Mouse (Mus musculus): Measurements from ENCODE around the gene Macrod1. TPM values are rescaled to one million over a fixed set of nuclear protein-coding genes. Genes with fewer than 3 reads are reported as not detected.

The Macrod1 gene
- polyA plus RNA-seq, 1 experiment, result 44.3 TPM

GRCm38 (mm10) chr19:7108114-7108905 lies 51.7 kb downstream of the Macrod1 start:
- 39% methylated on average over 6 of the region's 6 CpGs for WGBS
- DNase-seq, result peak; percentile 79
- H3K4me1 ChIP-seq (ENCODE audit: control insufficient read depth, insufficient read depth, low read length), result peaks cover 2% of the 10 kb centered on the region; the same call in 1 of the 2 replicates
- peak; percentile 9; the same call in 1 of the 2 replicates for TF ChIP-seq CTCF (IDR thresholded peaks at IDR 0.05; ENCODE audit: insufficient read depth, low read length)
- no peak for TF ChIP-seq POLR2A (IDR thresholded peaks at IDR 0.05; ENCODE audit: borderline replicate concordance, extremely low read depth, low read depth, low read length)
- H3K4me3 ChIP-seq (replicated peaks; ENCODE audit: extremely low read depth, low read depth, low read length), result no peak overlapping the region

GRCm38 (mm10) chr19:7110097-7110496 lies 53.5 kb downstream of the Macrod1 start:
- TF ChIP-seq POLR2A (IDR thresholded peaks at IDR 0.05; ENCODE audit: borderline replicate concordance, extremely low read depth, low read depth, low read length), result no peak
- no peak for TF ChIP-seq CTCF (IDR thresholded peaks at IDR 0.05; ENCODE audit: insufficient read depth, low read length)
- peaks cover 2% of the 10 kb centered on the region; the same call in 1 of the 2 replicates for H3K4me1 ChIP-seq (ENCODE audit: control insufficient read depth, insufficient read depth, low read length)
- 60% methylated on average over 5 of the region's 5 CpGs for WGBS

GRCm38 (mm10) chr19:7110875-7111274 lies 54.3 kb downstream of the Macrod1 start:
- TF ChIP-seq POLR2A (IDR thresholded peaks at IDR 0.05; ENCODE audit: borderline replicate concordance, extremely low read depth, low read depth, low read length), result no peak
- no peak for TF ChIP-seq CTCF (IDR thresholded peaks at IDR 0.05; ENCODE audit: insufficient read depth, low read length)
- 64% methylated on average over 6 of the region's 6 CpGs for WGBS
- no peak overlapping the region for H3K4me3 ChIP-seq (replicated peaks; ENCODE audit: extremely low read depth, low read depth, low read length)
- peaks cover 2% of the 10 kb centered on the region; the same call in 1 of the 2 replicates for H3K4me1 ChIP-seq (ENCODE audit: control insufficient read depth, insufficient read depth, low read length)
- no peak for DNase-seq

More at GRCm38 (mm10) chr19:7110097-7110496, 53.5 kb downstream of the Macrod1 start:
- no peak for DNase-seq
- no peak overlapping the region for H3K4me3 ChIP-seq (replicated peaks; ENCODE audit: extremely low read depth, low read depth, low read length)

GRCm38 (mm10) chr19:7111309-7111708 lies 54.7 kb downstream of the Macrod1 start:
- no peak for DNase-seq
- TF ChIP-seq CTCF (IDR thresholded peaks at IDR 0.05; ENCODE audit: insufficient read depth, low read length) (no peak), POLR2A (IDR thresholded peaks at IDR 0.05; ENCODE audit: borderline replicate concordance, extremely low read depth, low read depth, low read length) (no peak)
- Histone ChIP-seq H3K4me3 (replicated peaks; ENCODE audit: extremely low read depth, low read depth, low read length) (no peak overlapping the region), H3K4me1 (ENCODE audit: control insufficient read depth, insufficient read depth, low read length) (peaks cover 2% of the 10 kb centered on the region; the same call in 1 of the 2 replicates)
- 91% methylated on average over 6 of the region's 6 CpGs for WGBS

- WGBS, result 94% methylated on average over 4 of the region's 4 CpGs
- no peak for DNase-seq
- TF ChIP-seq POLR2A (IDR thresholded peaks at IDR 0.05; ENCODE audit: borderline replicate concordance, extremely low read depth, low read depth, low read length), result no peak
- TF ChIP-seq CTCF (IDR thresholded peaks at IDR 0.05; ENCODE audit: insufficient read depth, low read length), result no peak
- Histone ChIP-seq H3K4me3 (replicated peaks; ENCODE audit: extremely low read depth, low read depth, low read length) (no peak overlapping the region), H3K4me1 (ENCODE audit: control insufficient read depth, insufficient read depth, low read length) (peaks cover 2% of the 10 kb centered on the region; the same call in 1 of the 2 replicates)
Observed at GRCm38 (mm10) chr19:7111710-7112109, 55.1 kb downstream of the Macrod1 start.

- Histone ChIP-seq H3K4me1 (ENCODE audit: control insufficient read depth, insufficient read depth, low read length) (peaks cover 2% of the 10 kb centered on the region; the same call in 1 of the 2 replicates), H3K4me3 (replicated peaks; ENCODE audit: extremely low read depth, low read depth, low read length) (no peak overlapping the region)
- TF ChIP-seq POLR2A (IDR thresholded peaks at IDR 0.05; ENCODE audit: borderline replicate concordance, extremely low read depth, low read depth, low read length) (no peak), CTCF (IDR thresholded peaks at IDR 0.05; ENCODE audit: insufficient read depth, low read length) (no peak)
- 89% methylated on average over 3 of the region's 3 CpGs for WGBS
- DNase-seq, result no peak
Observed at GRCm38 (mm10) chr19:7112628-7113027, 56.0 kb downstream of the Macrod1 start.

GRCm38 (mm10) chr19:7113574-7113973 lies 57.0 kb downstream of the Macrod1 start:
- WGBS, result 61% methylated on average over 14 of the region's 14 CpGs
- TF ChIP-seq POLR2A (IDR thresholded peaks at IDR 0.05; ENCODE audit: borderline replicate concordance, extremely low read depth, low read depth, low read length), result no peak
- no peak for DNase-seq

GRCm38 (mm10) chr19:7116038-7116731 lies 59.6 kb downstream of the Macrod1 start:
- DNase-seq, result no peak
- no peak overlapping the region for H3K4me3 ChIP-seq (replicated peaks; ENCODE audit: extremely low read depth, low read depth, low read length)
- WGBS, result 81% methylated on average over 4 of the region's 4 CpGs
- H3K4me1 ChIP-seq (ENCODE audit: control insufficient read depth, insufficient read depth, low read length), result peaks cover 5% of the 10 kb centered on the region; the same call in 1 of the 2 replicates
- TF ChIP-seq CTCF (IDR thresholded peaks at IDR 0.05; ENCODE audit: insufficient read depth, low read length) (no peak), POLR2A (IDR thresholded peaks at IDR 0.05; ENCODE audit: borderline replicate concordance, extremely low read depth, low read depth, low read length) (no peak)

More at GRCm38 (mm10) chr19:7113574-7113973, 57.0 kb downstream of the Macrod1 start:
- H3K4me3 ChIP-seq (replicated peaks; ENCODE audit: extremely low read depth, low read depth, low read length), result no peak overlapping the region
- H3K4me1 ChIP-seq (ENCODE audit: control insufficient read depth, insufficient read depth, low read length), result peaks cover 5% of the 10 kb centered on the region; the same call in 1 of the 2 replicates

- no peak overlapping the region for H3K4me3 ChIP-seq (replicated peaks; ENCODE audit: extremely low read depth, low read depth, low read length)
- no peak for DNase-seq
- H3K4me1 ChIP-seq (ENCODE audit: control insufficient read depth, insufficient read depth, low read length), result peaks cover 5% of the 10 kb centered on the region; the same call in 1 of the 2 replicates
- 60% methylated on average over 4 of the region's 4 CpGs for WGBS
- no peak for TF ChIP-seq CTCF (IDR thresholded peaks at IDR 0.05; ENCODE audit: insufficient read depth, low read length)
- TF ChIP-seq POLR2A (IDR thresholded peaks at IDR 0.05; ENCODE audit: borderline replicate concordance, extremely low read depth, low read depth, low read length), result no peak
Observed at GRCm38 (mm10) chr19:7117141-7117540, 60.5 kb downstream of the Macrod1 start.

Measured in lung, adult 2 months (tissue).